Mouse (Mus musculus): ENCODE measurements around the gene Marf1. TPM values are rescaled to one million over a fixed set of nuclear protein-coding genes. Genes with fewer than 3 reads are reported as not detected.

Gene Marf1
- total and polyA plus RNA-seq, 2 experiments from 2014 or later: 5.1 to 8.7 TPM

DNA sequence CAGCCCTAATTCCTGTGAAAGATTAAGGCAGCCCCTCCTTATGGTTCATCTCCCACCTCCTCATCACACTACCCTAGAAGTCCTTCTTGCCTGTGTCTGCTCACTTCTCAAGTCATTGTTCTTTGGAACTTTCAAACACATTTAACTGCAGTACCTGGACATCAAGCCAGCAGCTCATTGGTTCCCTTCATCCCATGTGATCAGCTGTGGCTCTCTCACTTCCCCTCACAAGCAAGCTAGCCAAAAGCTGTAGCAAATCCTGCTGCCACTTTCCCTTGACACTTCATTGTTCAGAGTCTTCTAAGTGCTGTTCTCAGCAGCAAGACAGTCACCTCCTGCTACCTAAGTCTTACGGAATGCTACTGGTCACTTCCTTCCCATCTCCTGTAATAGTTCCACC lies 37.9 kb downstream of the Marf1 start:
- H3K27ac ChIP-seq (ENCODE audit: low read depth): no peak overlapping the region
- no peaks in the 10 kb centered on the region for H3K27me3 ChIP-seq (ENCODE audit: control insufficient read depth, insufficient read depth, low read length)
- H3K4me1 ChIP-seq (ENCODE audit: control insufficient read depth, insufficient read depth): no peaks in the 10 kb centered on the region
- no peak overlapping the region for H3K4me2 ChIP-seq (ENCODE audit: low read depth, low read length)
- no peak overlapping the region for H3K9ac ChIP-seq (replicated peaks; ENCODE audit: low read depth, low read length)
- WGBS: 80% methylated on average over 1 of the region's 1 CpGs
- DNase-seq (ENCODE audit: low spot score) (no peak), ATAC-seq (ENCODE audit: insufficient read depth, low read depth) (no peak)
- no peaks in the 10 kb centered on the region for H3K9me3 ChIP-seq (replicated peaks; ENCODE audit: control insufficient read depth, low read length)
- no peak overlapping the region for H3K4me3 ChIP-seq (ENCODE audit: low read depth, low read length)
- no peak for TF ChIP-seq EP300 (IDR thresholded peaks at IDR 0.05; ENCODE audit: low read depth)
- TF ChIP-seq CTCF (IDR thresholded peaks at IDR 0.05; ENCODE audit: low read depth): no peak
- peaks cover 97% of the 10 kb centered on the region for H3K36me3 ChIP-seq (replicated peaks; ENCODE audit: control insufficient read depth, insufficient read depth, low read length)

DNA sequence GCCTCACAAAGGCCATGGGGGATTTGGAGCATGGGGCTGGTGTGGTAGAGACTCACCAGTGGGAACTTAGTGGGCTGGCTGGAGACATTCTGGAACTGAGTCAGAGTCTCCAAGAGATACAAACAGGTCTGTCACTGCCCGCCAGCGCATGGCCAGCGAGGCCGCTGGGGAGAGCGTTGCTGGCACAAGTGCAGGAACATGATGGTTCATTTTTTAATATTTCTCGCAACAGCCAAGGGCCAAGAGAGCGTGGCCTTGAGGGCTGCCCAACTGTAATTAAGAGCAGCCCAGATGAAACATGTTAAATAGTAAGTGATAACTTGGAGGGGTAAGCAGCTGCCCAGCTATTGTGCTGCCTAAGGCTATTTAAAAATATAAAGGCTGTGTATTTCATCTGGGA lies 38.4 kb downstream of the Marf1 start:
- TF ChIP-seq CTCF (IDR thresholded peaks at IDR 0.05; ENCODE audit: low read depth): no peak
- no peak for TF ChIP-seq EP300 (IDR thresholded peaks at IDR 0.05; ENCODE audit: low read depth)
- DNase-seq (ENCODE audit: low spot score) (no peak), ATAC-seq (ENCODE audit: insufficient read depth, low read depth) (no peak)
- no peaks in the 10 kb centered on the region for H3K9me3 ChIP-seq (replicated peaks; ENCODE audit: control insufficient read depth, low read length)
- WGBS: 96% methylated on average over 7 of the region's 7 CpGs
- no peak overlapping the region for H3K4me2 ChIP-seq (ENCODE audit: low read depth, low read length)
- no peak overlapping the region for H3K4me3 ChIP-seq (ENCODE audit: low read depth, low read length)
- H3K9ac ChIP-seq (replicated peaks; ENCODE audit: low read depth, low read length): no peak overlapping the region
- no peaks in the 10 kb centered on the region for H3K4me1 ChIP-seq (ENCODE audit: control insufficient read depth, insufficient read depth)
- no peaks in the 10 kb centered on the region for H3K27me3 ChIP-seq (ENCODE audit: control insufficient read depth, insufficient read depth, low read length)
- H3K27ac ChIP-seq (ENCODE audit: low read depth): no peak overlapping the region
- H3K36me3 ChIP-seq (replicated peaks; ENCODE audit: control insufficient read depth, insufficient read depth, low read length): peaks cover 95% of the 10 kb centered on the region

DNA sequence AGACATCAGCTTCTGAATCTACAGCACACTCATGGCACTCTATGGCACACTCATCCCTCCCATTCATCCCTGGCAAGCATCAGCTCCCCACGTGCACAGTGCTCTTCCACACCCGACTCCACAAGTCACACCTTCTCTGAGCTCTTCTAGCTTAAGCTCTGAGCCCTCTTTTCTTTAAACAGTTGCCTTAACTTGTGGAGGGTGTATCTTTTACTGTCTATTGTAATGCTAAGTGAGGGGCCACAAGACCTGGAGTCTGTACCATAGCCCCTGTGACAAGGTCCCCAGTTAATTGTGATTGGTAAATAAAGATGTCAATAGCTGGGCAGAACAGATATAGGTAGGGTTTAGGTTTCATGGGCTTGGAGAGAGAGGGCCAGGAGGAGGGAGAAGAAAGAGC lies 39.2 kb downstream of the Marf1 start:
- Histone ChIP-seq H3K9me3 (replicated peaks; ENCODE audit: control insufficient read depth, low read length) (no peaks in the 10 kb centered on the region), H3K36me3 (replicated peaks; ENCODE audit: control insufficient read depth, insufficient read depth, low read length) (peaks cover 90% of the 10 kb centered on the region), H3K4me1 (ENCODE audit: control insufficient read depth, insufficient read depth) (no peaks in the 10 kb centered on the region), H3K4me3 (ENCODE audit: low read depth, low read length) (no peak overlapping the region), H3K27ac (ENCODE audit: low read depth) (no peak overlapping the region), H3K4me2 (ENCODE audit: low read depth, low read length) (no peak overlapping the region), H3K9ac (replicated peaks; ENCODE audit: low read depth, low read length) (no peak overlapping the region), H3K27me3 (ENCODE audit: control insufficient read depth, insufficient read depth, low read length) (no peaks in the 10 kb centered on the region)
- DNase-seq (ENCODE audit: low spot score) (no peak), ATAC-seq (ENCODE audit: insufficient read depth, low read depth) (no peak)
- TF ChIP-seq CTCF (IDR thresholded peaks at IDR 0.05; ENCODE audit: low read depth): no peak
- 84% methylated on average over 2 of the region's 2 CpGs for WGBS

DNA sequence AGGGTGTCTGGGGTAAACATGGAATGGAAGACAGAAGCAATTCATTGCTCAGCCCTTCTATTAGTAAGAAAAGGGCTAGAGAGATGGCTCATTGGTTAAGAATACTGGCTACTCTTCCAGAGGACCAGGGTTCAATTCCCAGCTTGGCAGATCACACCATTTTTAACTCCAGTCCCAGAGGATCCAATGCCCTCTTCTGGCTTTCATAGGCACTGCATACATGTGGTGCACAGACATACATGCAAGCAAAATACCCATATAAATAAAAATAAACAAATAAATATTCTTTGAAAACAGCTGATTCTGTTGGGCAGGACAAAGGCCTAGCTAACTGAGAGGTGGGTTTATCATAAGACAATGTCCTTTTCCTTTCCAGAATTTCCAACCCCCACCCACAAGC lies 40.6 kb downstream of the Marf1 start:
- Histone ChIP-seq H3K4me3 (ENCODE audit: low read depth, low read length) (no peak overlapping the region), H3K27ac (ENCODE audit: low read depth) (no peak overlapping the region), H3K4me1 (ENCODE audit: control insufficient read depth, insufficient read depth) (no peaks in the 10 kb centered on the region), H3K9me3 (replicated peaks; ENCODE audit: control insufficient read depth, low read length) (no peaks in the 10 kb centered on the region), H3K9ac (replicated peaks; ENCODE audit: low read depth, low read length) (no peak overlapping the region), H3K4me2 (ENCODE audit: low read depth, low read length) (no peak overlapping the region), H3K36me3 (replicated peaks; ENCODE audit: control insufficient read depth, insufficient read depth, low read length) (peaks cover 78% of the 10 kb centered on the region), H3K27me3 (ENCODE audit: control insufficient read depth, insufficient read depth, low read length) (no peaks in the 10 kb centered on the region)
- no peak for TF ChIP-seq CTCF (IDR thresholded peaks at IDR 0.05; ENCODE audit: low read depth)
- TF ChIP-seq EP300 (IDR thresholded peaks at IDR 0.05; ENCODE audit: low read depth): no peak
- DNase-seq (ENCODE audit: low spot score) (no peak), ATAC-seq (ENCODE audit: insufficient read depth, low read depth) (no peak)

DNA sequence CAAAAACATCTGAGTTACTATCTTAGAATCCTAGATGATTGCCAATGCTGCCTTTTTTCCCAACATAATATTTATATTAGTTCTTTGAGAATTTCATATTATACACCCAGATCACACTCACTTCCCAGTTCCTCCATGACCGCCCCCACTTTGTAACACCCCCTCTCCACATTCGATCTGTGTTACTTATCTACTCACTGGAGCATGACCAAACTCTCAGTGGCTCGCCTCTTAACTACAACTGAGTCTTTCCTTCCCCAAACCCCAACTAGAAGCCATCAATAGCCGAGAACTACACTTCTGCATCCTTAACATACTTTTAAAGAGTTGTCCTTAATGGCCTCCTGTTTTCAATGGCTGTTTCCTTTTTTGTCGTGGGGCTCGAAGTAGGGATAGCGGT lies 41.6 kb downstream of the Marf1 start:
- Histone ChIP-seq H3K27me3 (ENCODE audit: control insufficient read depth, insufficient read depth, low read length) (no peaks in the 10 kb centered on the region), H3K9me3 (replicated peaks; ENCODE audit: control insufficient read depth, low read length) (no peaks in the 10 kb centered on the region), H3K4me2 (ENCODE audit: low read depth, low read length) (no peak overlapping the region), H3K4me3 (ENCODE audit: low read depth, low read length) (no peak overlapping the region), H3K36me3 (replicated peaks; ENCODE audit: control insufficient read depth, insufficient read depth, low read length) (peaks cover 78% of the 10 kb centered on the region), H3K9ac (replicated peaks; ENCODE audit: low read depth, low read length) (no peak overlapping the region), H3K27ac (ENCODE audit: low read depth) (no peak overlapping the region), H3K4me1 (ENCODE audit: control insufficient read depth, insufficient read depth) (no peaks in the 10 kb centered on the region)
- DNase-seq (ENCODE audit: low spot score) (no peak), ATAC-seq (ENCODE audit: insufficient read depth, low read depth) (no peak)
- 95% methylated on average over 7 of the region's 7 CpGs for WGBS
- TF ChIP-seq EP300 (IDR thresholded peaks at IDR 0.05; ENCODE audit: low read depth): no peak
- TF ChIP-seq CTCF (IDR thresholded peaks at IDR 0.05; ENCODE audit: low read depth): no peak

DNA sequence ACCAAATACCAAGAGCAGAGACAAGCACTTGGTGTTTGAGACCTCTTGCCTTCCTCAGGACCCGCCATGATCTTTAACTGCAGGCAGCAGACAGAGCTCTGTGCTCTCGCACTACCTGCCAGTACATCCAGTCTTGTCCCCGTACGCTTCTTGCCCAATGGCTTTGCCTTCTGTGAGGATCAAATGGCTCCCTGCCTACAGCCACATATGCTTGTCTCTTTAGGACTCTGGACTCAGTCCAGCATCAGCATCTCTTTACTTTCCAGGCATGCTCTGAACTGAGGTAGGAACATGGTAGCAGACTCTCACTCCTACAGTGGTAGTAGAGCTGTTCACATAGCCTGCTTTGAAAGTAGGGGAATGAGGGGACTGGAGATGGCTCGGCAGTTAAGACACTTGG lies 42.2 kb downstream of the Marf1 start:
- WGBS: 91% methylated on average over 5 of the region's 5 CpGs
- ATAC-seq (ENCODE audit: insufficient read depth, low read depth) (no peak), DNase-seq (ENCODE audit: low spot score) (no peak)
- Histone ChIP-seq H3K4me1 (ENCODE audit: control insufficient read depth, insufficient read depth) (no peaks in the 10 kb centered on the region), H3K4me3 (ENCODE audit: low read depth, low read length) (no peak overlapping the region), H3K36me3 (replicated peaks; ENCODE audit: control insufficient read depth, insufficient read depth, low read length) (peaks cover 80% of the 10 kb centered on the region), H3K27ac (ENCODE audit: low read depth) (no peak overlapping the region), H3K27me3 (ENCODE audit: control insufficient read depth, insufficient read depth, low read length) (no peaks in the 10 kb centered on the region), H3K9ac (replicated peaks; ENCODE audit: low read depth, low read length) (no peak overlapping the region), H3K9me3 (replicated peaks; ENCODE audit: control insufficient read depth, low read length) (no peaks in the 10 kb centered on the region), H3K4me2 (ENCODE audit: low read depth, low read length) (no peak overlapping the region)
- TF ChIP-seq EP300 (IDR thresholded peaks at IDR 0.05; ENCODE audit: low read depth) (no peak), CTCF (IDR thresholded peaks at IDR 0.05; ENCODE audit: low read depth) (no peak)
